8 mouse cellular contexts compared by ENCODE assay signal in genomic region chr16:17803675-17804448, GRCm38 (mm10). TPM values are rescaled to one million over a fixed set of nuclear protein-coding genes. Genes with fewer than 3 reads are reported as not detected.
DNase-seq lines count a peak whose midpoint lies in the region; ATAC-seq lines count a peak whose summit lies in the region.

No protein-coding gene starts in this region.

- H3K4me1 ChIP-seq in heart, embryonic 15.5 days (replicated peaks): peaks cover 73% of the 10 kb centered on the region
- peaks cover 66% of the 10 kb centered on the region for H3K4me1 ChIP-seq in hindbrain, embryonic 12.5 days
- peaks cover 45% of the 10 kb centered on the region for H3K4me1 ChIP-seq in midbrain, embryonic 13.5 days (replicated peaks)

- H3K4me2 ChIP-seq in heart, embryonic 15.5 days: peak overlapping the region; percentile 82
- H3K4me2 ChIP-seq in hindbrain, embryonic 12.5 days (replicated peaks): peak overlapping the region; percentile 55
- H3K4me2 ChIP-seq in midbrain, embryonic 13.5 days (replicated peaks): peak overlapping the region; percentile 56

- H3K9me3 ChIP-seq in heart, embryonic 15.5 days (replicated peaks): no peaks in the 10 kb centered on the region
- no peaks in the 10 kb centered on the region for H3K9me3 ChIP-seq in hindbrain, embryonic 12.5 days (replicated peaks)
- H3K9me3 ChIP-seq in midbrain, embryonic 13.5 days: no peaks in the 10 kb centered on the region

- 0 out of 2 replicates have a peak overlapping the region, but pooled peaks have one; percentile 14 for H3K9ac ChIP-seq in heart, embryonic 15.5 days
- H3K9ac ChIP-seq in hindbrain, embryonic 12.5 days: peak overlapping the region; percentile 29
- H3K9ac ChIP-seq in midbrain, embryonic 13.5 days (replicated peaks): peak overlapping the region; percentile 43; the same call in 1 of the 2 replicates

- DNase-seq in heart, postnatal 36 days: no peak
- DNase-seq in R1 (ENCODE audit: low read depth, low spot score): peak; percentile 15
- no peak for DNase-seq in cerebellum, adult 11-12 months
- DNase-seq in adrenal gland, postnatal 14 days: no peak

- 36% methylated on average over 33 of the region's 33 CpGs for WGBS in heart, embryonic 15.5 days
- 10% methylated on average over 33 of the region's 33 CpGs for WGBS in hindbrain, embryonic 12.5 days
- 6% methylated on average over 33 of the region's 33 CpGs for WGBS in midbrain, embryonic 13.5 days

- H3K36me3 ChIP-seq in heart, embryonic 15.5 days: no peaks in the 10 kb centered on the region
- H3K36me3 ChIP-seq in hindbrain, embryonic 12.5 days: no peaks in the 10 kb centered on the region
- no peaks in the 10 kb centered on the region for H3K36me3 ChIP-seq in midbrain, embryonic 13.5 days

- intact Hi-C loops in heart, postnatal 36 days (cut with DNase I): no loop called here

- H3K27ac ChIP-seq in heart, embryonic 15.5 days: no peak overlapping the region
- no peak overlapping the region for H3K27ac ChIP-seq in hindbrain, embryonic 12.5 days
- no peak overlapping the region for H3K27ac ChIP-seq in midbrain, embryonic 13.5 days

- H3K4me3 ChIP-seq in heart, embryonic 15.5 days: peak overlapping the region; percentile 43
- H3K4me3 ChIP-seq in hindbrain, embryonic 12.5 days: peak overlapping the region; percentile 31
- H3K4me3 ChIP-seq in midbrain, embryonic 13.5 days (replicated peaks): peak overlapping the region; percentile 34

- no peak for ATAC-seq in heart, embryonic 15.5 days (replicated peaks; ENCODE audit: insufficient number of reproducible peaks, insufficient read depth, low FRiP score, low read depth)
- ATAC-seq in hindbrain, embryonic 12.5 days (ENCODE audit: low FRiP score): no peak
- no peak for ATAC-seq in midbrain, embryonic 13.5 days
- no peak for ATAC-seq in activated CD4-positive, CD25-positive, alpha-beta regulatory T cell, adult 4 months

- peaks cover 82% of the 10 kb centered on the region for H3K27me3 ChIP-seq in heart, embryonic 15.5 days
- H3K27me3 ChIP-seq in hindbrain, embryonic 12.5 days: peaks cover 92% of the 10 kb centered on the region
- H3K27me3 ChIP-seq in midbrain, embryonic 13.5 days: peaks cover 86% of the 10 kb centered on the region

RNA-seq across cellular contexts. Expression of gene Scarf2, which starts 6.8 kb away (rescaled TPM):
- polyA plus RNA-seq in heart, embryonic 15.5 days (2015; fragmentation: Nextera tagmentation; extraction: Ambion mirVana): 6.6 and 11.3 TPM in 2 replicates
- total RNA-seq in heart, postnatal 36 days (2021): 1 to 10 TPM; 4.5 to 4.9 TPM
- 21.0 and 26.5 TPM in 2 replicates for polyA plus RNA-seq in hindbrain, embryonic 12.5 days (2016; fragmentation: Nextera tagmentation; extraction: Ambion mirVana)
- polyA plus RNA-seq in midbrain, embryonic 13.5 days (2015; fragmentation: Nextera tagmentation; extraction: Ambion mirVana): 0.85 and 1.6 TPM in 2 replicates
- 11.3 and 12.4 TPM in 2 replicates for total RNA-seq in adrenal gland, postnatal 14 days (2021)
- polyA plus RNA-seq in activated CD4-positive, CD25-positive, alpha-beta regulatory T cell, adult 4 months (2017; shearing (Covaris generic)): not detected

RNA-seq across cellular contexts. Expression of gene B830017H08Rik, which starts 29.1 kb away (rescaled TPM):
- polyA plus RNA-seq in heart, embryonic 15.5 days (2015; fragmentation: Nextera tagmentation; extraction: Ambion mirVana): not detected in 2 replicates
- total RNA-seq in heart, postnatal 36 days (2021): not detected
- polyA plus RNA-seq in hindbrain, embryonic 12.5 days (2016; fragmentation: Nextera tagmentation; extraction: Ambion mirVana): 0.93 and 1.0 TPM in 2 replicates
- 0.54 and 0.70 TPM in 2 replicates for polyA plus RNA-seq in midbrain, embryonic 13.5 days (2015; fragmentation: Nextera tagmentation; extraction: Ambion mirVana)
- not detected in 2 replicates for total RNA-seq in adrenal gland, postnatal 14 days (2021)
- not detected for polyA plus RNA-seq in activated CD4-positive, CD25-positive, alpha-beta regulatory T cell, adult 4 months (2017; shearing (Covaris generic))

RNA-seq across cellular contexts. Expression of gene Car15, which starts 34.3 kb away (rescaled TPM):
- polyA plus RNA-seq in heart, embryonic 15.5 days (2015; fragmentation: Nextera tagmentation; extraction: Ambion mirVana): 1.5 and 2.1 TPM in 2 replicates
- total RNA-seq in heart, postnatal 36 days (2021): 1 to 10 TPM; 2.1 TPM
- polyA plus RNA-seq in hindbrain, embryonic 12.5 days (2016; fragmentation: Nextera tagmentation; extraction: Ambion mirVana): 3.5 and 4.1 TPM in 2 replicates
- 5.3 and 5.5 TPM in 2 replicates for polyA plus RNA-seq in midbrain, embryonic 13.5 days (2015; fragmentation: Nextera tagmentation; extraction: Ambion mirVana)
- 1.3 and 2.2 TPM in 2 replicates for total RNA-seq in adrenal gland, postnatal 14 days (2021)
- polyA plus RNA-seq in activated CD4-positive, CD25-positive, alpha-beta regulatory T cell, adult 4 months (2017; shearing (Covaris generic)): 1 to 10 TPM; 2.7 to 3.3 TPM

RNA-seq across cellular contexts. Expression of gene Klhl22, which starts 44.4 kb away (rescaled TPM):
- polyA plus RNA-seq in heart, embryonic 15.5 days (2015; fragmentation: Nextera tagmentation; extraction: Ambion mirVana): 33.0 and 45.7 TPM in 2 replicates
- 10 to 100 TPM; 17.2 to 20.2 TPM for total RNA-seq in heart, postnatal 36 days (2021)
- 63.9 and 64.7 TPM in 2 replicates for polyA plus RNA-seq in hindbrain, embryonic 12.5 days (2016; fragmentation: Nextera tagmentation; extraction: Ambion mirVana)
- polyA plus RNA-seq in midbrain, embryonic 13.5 days (2015; fragmentation: Nextera tagmentation; extraction: Ambion mirVana): 64.9 and 68.9 TPM in 2 replicates
- 40.3 and 43.1 TPM in 2 replicates for total RNA-seq in adrenal gland, postnatal 14 days (2021)
- polyA plus RNA-seq in activated CD4-positive, CD25-positive, alpha-beta regulatory T cell, adult 4 months (2017; shearing (Covaris generic)): 10 to 100 TPM; 11.8 to 16.3 TPM
